Mouse (Mus musculus) frontal cortex, postnatal 36 days (tissue): ENCODE results near the gene Draxin.
A peak's percentile ranks its signal among the peaks of the same experiment; 100 is the strongest.
"Not testable (repeated sequence)": the region's sequence is repeated elsewhere in the genome, so short reads cannot be mapped to it uniquely, and the experiment has no call there.

Source experiments
- DNase-seq, 2 experiments: peaks; one replicate each; pipeline ENCODE4 v3.0.0; 2022; ENCODE audit warnings: low spot score in 2 of 2

Gene Draxin

GRCm38 (mm10) chr4:148056801-148057200 lies 73.7 kb downstream of the Draxin start:
- DNase-seq, result no peak

DNA sequence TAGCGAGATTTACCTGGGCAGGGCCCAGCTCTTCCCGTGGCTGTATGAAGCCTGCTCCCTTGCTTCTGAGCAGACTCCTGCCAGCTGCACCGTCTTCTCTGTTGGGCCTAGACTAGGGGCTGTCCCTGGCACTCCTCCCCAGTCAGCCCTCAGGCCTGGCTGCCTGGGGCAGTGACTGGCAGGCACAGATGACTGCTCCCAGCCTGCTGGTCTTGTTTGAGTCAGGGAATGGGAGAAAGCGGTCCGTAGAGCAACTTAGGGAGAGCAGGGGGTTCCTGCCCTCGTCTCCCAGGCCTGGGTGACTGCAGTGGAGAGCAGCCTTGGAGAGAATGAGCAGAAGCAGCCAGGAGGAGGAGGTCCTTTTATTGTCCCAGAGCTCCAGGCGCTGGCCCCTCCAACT lies 74.3 kb downstream of the Draxin start:
- no peak for DNase-seq

GRCm38 (mm10) chr4:148054961-148055695 lies 75.4 kb downstream of the Draxin start:
- DNase-seq, result no peak

- DNase-seq, result peak; percentile 78 to 88
Observed at GRCm38 (mm10) chr4:148053417-148053920, 77.0 kb downstream of the Draxin start.

DNA sequence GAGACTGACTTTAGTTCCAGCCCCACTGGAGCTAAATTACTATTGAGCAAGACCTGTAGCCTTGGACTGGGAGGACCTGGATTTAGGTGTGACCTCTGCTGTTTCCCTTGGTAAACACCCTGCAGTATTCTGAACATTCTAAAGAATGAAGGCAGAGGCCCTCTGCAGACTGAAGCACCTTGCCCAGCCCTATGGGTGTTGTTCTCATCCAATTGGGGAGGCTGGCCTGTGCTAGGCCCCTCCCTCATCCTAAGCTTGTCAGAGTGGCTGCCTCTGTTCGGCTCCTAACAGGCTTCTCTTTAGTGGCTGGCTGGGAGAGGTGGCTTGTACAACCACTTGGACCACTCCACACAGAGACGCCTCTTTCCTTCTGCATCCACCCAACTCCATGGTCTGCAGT lies 77.5 kb downstream of the Draxin start:
- no peak for DNase-seq

- DNase-seq, result no peak
Observed at GRCm38 (mm10) chr4:148051886-148052285, 78.6 kb downstream of the Draxin start.

DNA sequence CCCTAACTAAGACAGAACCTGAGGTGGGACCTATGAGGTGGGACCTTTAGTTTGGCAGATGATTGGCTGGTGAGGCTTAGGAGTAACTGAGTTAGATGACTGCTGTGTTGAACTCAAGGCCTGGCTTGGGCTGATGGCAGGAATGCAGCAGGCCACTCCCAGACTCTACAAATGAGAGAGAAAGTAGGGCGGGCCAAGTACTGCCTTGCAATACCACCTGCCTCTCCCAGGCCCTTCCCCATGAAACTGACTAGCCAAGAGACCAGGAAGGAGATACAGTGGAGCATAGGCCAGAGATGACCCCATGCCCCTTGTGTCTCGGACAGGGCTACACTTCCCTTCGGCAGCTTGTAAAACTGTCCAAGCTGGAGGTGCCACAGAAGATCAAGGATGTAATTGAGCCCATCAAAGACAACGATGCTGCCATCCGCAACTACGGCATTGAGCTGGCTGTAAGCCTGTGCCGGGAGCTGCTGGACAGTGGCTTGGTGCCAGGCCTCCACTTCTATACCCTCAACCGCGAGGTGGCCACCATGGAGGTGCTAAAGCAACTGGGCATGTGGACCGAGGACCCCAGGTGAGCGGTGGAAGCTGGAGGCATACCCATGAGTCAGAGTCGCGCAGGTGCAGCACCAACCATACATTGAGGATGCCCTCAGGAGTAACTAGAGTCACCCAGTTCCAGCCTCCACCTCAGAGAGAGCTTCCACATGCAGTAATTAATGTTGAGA lies 79.3 kb downstream of the Draxin start:
- DNase-seq, result no peak

DNA sequence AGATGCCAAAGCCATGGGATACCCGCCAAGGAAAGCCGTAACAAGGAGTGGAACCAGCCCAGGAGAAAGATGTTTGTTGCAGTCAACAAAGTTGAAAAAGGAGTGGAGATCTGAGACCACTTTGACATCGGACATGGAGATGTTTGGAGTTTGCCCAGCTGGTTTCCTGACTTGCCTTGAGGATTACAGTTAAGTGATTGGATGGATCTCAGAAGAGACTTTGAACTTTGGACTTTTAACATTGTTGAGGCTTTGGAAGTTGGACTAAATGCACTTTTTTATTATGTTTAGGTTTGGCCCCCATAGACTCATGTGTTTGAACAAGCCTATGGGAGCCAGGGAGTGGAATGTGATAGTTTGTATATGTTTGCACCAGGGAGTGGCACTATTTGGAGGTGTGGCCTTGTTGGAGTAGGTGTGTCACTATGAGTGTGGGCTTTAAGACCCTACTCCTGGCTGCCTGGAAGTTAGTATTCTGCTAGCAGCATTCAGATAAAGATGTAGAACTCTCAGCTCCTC lies 80.0 kb downstream of the Draxin start:
- not testable (repeated sequence) for DNase-seq
